Mouse (Mus musculus) stomach, embryonic 16.5 days (tissue): ENCODE data around the gene Enox1. TPM values are rescaled to one million over a fixed set of nuclear protein-coding genes. Genes with fewer than 3 reads are reported as not detected.

ENCODE experiments used
- ATAC-seq: fragments of 200-750 bp; cut with Nextera tagmentation; 2 replicates; pipeline ENCODE4 v1.8.0; 2017; ENCODE audit warnings: moderate number of reproducible peaks, moderate TSS enrichment; ENCODE audit not compliant: insufficient read depth, low FRiP score
- H3K27ac ChIP-seq: fragments of 300-500 bp; sonication (generic); 2 replicates; pipeline ENCODE4 v1.5.1; 2014; ENCODE audit warnings: low read length
- H3K27me3 ChIP-seq: fragments of 300-500 bp; sonication (generic); 2 replicates; pipeline ENCODE4 v1.6.1; 2014; ENCODE audit warnings: low read length, control low read depth, mixed read lengths; ENCODE audit not compliant: control insufficient read depth, insufficient read depth
- H3K36me3 ChIP-seq: fragments of 300-500 bp; sonication (generic); 2 replicates; pipeline ENCODE4 v1.6.1; 2014; ENCODE audit warnings: low read length; ENCODE audit not compliant: control insufficient read depth, insufficient read depth
- H3K4me1 ChIP-seq: fragments of 300-500 bp; sonication (generic); 2 replicates; pipeline ENCODE4 v1.6.1; 2014; ENCODE audit warnings: low read length, control low read depth, mixed read lengths; ENCODE audit not compliant: control insufficient read depth, insufficient read depth
- H3K4me2 ChIP-seq: fragments of 300-500 bp; sonication (generic); 2 replicates; pipeline ENCODE4 v1.6.1; 2014; ENCODE audit warnings: low read depth, low read length, mixed read lengths
- H3K4me3 ChIP-seq: fragments of 300-500 bp; sonication (generic); replicated peaks from 2 replicates; pipeline ENCODE4 v1.5.1; 2014; ENCODE audit warnings: mild to moderate bottlenecking, low read length
- H3K9ac ChIP-seq: fragments of 300-500 bp; sonication (generic); 2 replicates; pipeline ENCODE4 v1.6.1; 2014; ENCODE audit warnings: low read length
- H3K9me3 ChIP-seq: fragments of 300-500 bp; sonication (generic); replicated peaks from 2 replicates; pipeline ENCODE4 v1.6.1; 2016; ENCODE audit warnings: low read length, control low read depth; ENCODE audit not compliant: control insufficient read depth
- WGBS: fragments of 180-500 bp; shearing (Covaris S2); extraction: QIAGEN DNeasy Blood & Tissue Kit; methylation state at CpG from one replicate; pipeline ENCODE4 v1.1.7; 2014; 5-methylcytosine and 5-hydroxymethylcytosine counted together
- polyA plus RNA-seq: library from polyadenylated mRNA; unstranded; fragments of >200 nt; fragmentation: Nextera tagmentation; extraction: Ambion mirVana; gene quantifications from 2 replicates; pipeline ENCODE4 v1.2.1, GENCODE M21; 2015

The Enox1 gene
- polyA plus RNA-seq, 1 experiment from 2014 or later: 6.6 TPM

- ATAC-seq: no peak
- Histone ChIP-seq H3K36me3 (no peaks in the 10 kb centered on the region), H3K27ac (no peak overlapping the region), H3K9ac (no peak overlapping the region), H3K4me1 (no peaks in the 10 kb centered on the region), H3K4me3 (no peak overlapping the region), H3K9me3 (no peaks in the 10 kb centered on the region), H3K27me3 (no peaks in the 10 kb centered on the region), H3K4me2 (no peak overlapping the region)
- WGBS: 78% methylated on average over 14 of the region's 14 CpGs
Observed at GRCm38 (mm10) chr14:77596216-77597175, 439.9 kb downstream of the Enox1 start.

DNA sequence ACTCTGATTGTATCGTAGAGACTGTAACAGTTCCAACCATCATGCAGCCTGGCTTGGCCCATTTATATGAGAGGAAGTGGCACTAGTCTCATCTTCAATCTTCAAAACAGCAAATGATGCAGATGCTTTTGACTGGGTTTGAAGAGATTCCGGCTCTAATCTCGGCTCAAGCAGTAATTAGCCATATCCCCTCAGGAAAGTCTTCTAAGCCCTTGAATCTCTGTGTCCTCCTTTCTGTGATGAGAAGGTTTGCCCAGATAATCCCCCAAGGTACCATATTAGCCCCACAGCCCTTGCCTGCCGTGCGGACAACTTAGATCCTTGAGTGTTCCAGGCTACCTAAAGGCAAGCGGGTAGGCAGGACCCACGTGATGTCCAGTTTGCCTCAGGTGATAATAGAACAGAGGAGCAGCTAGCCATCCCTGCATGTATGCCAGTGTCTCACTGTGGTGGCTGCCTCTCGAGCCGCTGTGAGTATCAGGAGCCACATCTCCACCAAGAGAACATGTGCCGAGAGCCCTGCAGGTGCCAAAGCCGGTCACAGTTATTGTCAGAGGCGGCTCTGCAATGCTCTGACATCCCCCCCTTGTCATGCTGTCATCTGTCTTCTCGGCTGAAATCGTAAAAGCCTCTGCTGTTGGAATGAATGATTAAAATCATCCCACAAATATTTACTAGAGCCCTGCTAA is 442.6 kb downstream of the Enox1 start:
- H3K4me3 ChIP-seq: no peak overlapping the region
- 50% methylated on average over 14 of the region's 14 CpGs for WGBS
- no peaks in the 10 kb centered on the region for H3K27me3 ChIP-seq
- no peak overlapping the region for H3K27ac ChIP-seq
- no peaks in the 10 kb centered on the region for H3K4me1 ChIP-seq
- no peak overlapping the region for H3K4me2 ChIP-seq
- no peak for ATAC-seq
- H3K9me3 ChIP-seq: no peaks in the 10 kb centered on the region
- no peaks in the 10 kb centered on the region for H3K36me3 ChIP-seq
- no peak overlapping the region for H3K9ac ChIP-seq

GRCm38 (mm10) chr14:77600773-77601172 is 444.2 kb downstream of the Enox1 start:
- no peaks in the 10 kb centered on the region for H3K36me3 ChIP-seq
- H3K4me3 ChIP-seq: no peak overlapping the region
- H3K27ac ChIP-seq: no peak overlapping the region
- 91% methylated on average over 1 of the region's 1 CpGs for WGBS
- no peaks in the 10 kb centered on the region for H3K4me1 ChIP-seq
- H3K9ac ChIP-seq: no peak overlapping the region
- no peaks in the 10 kb centered on the region for H3K27me3 ChIP-seq
- no peaks in the 10 kb centered on the region for H3K9me3 ChIP-seq
- no peak overlapping the region for H3K4me2 ChIP-seq
- no peak for ATAC-seq

DNA sequence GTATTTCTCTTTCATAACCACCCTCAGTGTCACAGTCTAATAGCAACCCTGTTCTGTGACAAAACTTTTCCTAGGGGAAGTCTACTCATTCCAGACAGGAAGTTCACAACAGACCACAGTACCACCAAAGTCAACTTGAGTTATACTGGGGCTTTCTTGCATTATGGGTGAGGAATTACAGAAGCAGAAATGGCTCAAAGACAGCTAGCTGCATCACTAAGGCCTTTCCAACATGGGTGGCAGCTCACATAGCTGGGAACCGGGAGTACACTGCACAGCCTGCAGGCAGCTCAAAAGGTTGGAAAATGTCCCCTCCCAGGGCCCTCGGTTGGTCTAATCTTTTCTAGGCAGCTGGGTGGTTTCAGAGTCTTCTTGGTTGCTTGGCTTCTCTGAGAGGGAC is 444.9 kb downstream of the Enox1 start:
- Histone ChIP-seq H3K9me3 (no peaks in the 10 kb centered on the region), H3K27me3 (no peaks in the 10 kb centered on the region), H3K4me2 (no peak overlapping the region), H3K9ac (no peak overlapping the region), H3K36me3 (no peaks in the 10 kb centered on the region), H3K27ac (no peak overlapping the region), H3K4me1 (no peaks in the 10 kb centered on the region), H3K4me3 (no peak overlapping the region)
- WGBS: 84% methylated on average over 2 of the region's 2 CpGs
- ATAC-seq: no peak

GRCm38 (mm10) chr14:77608182-77608839 is 451.7 kb downstream of the Enox1 start:
- no peak for ATAC-seq
- WGBS: 78% methylated on average over 5 of the region's 5 CpGs
- Histone ChIP-seq H3K4me3 (no peak overlapping the region), H3K27ac (no peak overlapping the region), H3K9me3 (no peaks in the 10 kb centered on the region), H3K36me3 (no peaks in the 10 kb centered on the region), H3K27me3 (no peaks in the 10 kb centered on the region), H3K4me2 (no peak overlapping the region), H3K9ac (no peak overlapping the region), H3K4me1 (no peaks in the 10 kb centered on the region)

GRCm38 (mm10) chr14:77615201-77615600 is 458.6 kb downstream of the Enox1 start:
- Histone ChIP-seq H3K27ac (no peak overlapping the region), H3K9ac (no peak overlapping the region), H3K27me3 (no peaks in the 10 kb centered on the region), H3K4me1 (0 out of 2 replicates have a peak, but pooled peaks cover 3% of the 10 kb centered on the region), H3K4me2 (no peak overlapping the region), H3K4me3 (no peak overlapping the region), H3K9me3 (no peaks in the 10 kb centered on the region), H3K36me3 (no peaks in the 10 kb centered on the region)
- WGBS: 94% methylated on average over 16 of the region's 16 CpGs
- no peak for ATAC-seq

DNA sequence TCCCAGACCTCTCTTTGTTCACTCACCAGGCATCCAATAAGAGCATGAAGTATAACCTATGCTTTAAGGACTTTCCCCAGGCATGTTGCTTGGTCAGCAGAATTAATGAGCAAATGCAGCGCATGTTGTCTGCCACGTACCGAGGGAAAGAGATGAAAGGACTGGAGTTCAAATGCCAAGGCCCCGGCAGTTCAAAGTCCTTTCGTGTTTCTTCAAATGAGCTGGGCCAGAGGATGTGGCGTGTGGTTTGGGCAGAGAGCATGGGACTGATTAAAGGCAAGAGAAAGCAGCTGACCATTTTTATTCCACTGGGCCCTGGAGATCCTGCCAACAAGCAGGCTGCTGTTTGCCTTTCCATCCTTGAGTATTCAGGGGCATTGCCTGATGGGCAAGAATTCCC is 460.7 kb downstream of the Enox1 start:
- H3K4me2 ChIP-seq: no peak overlapping the region
- no peaks in the 10 kb centered on the region for H3K27me3 ChIP-seq
- H3K9me3 ChIP-seq: no peaks in the 10 kb centered on the region
- H3K4me3 ChIP-seq: no peak overlapping the region
- 57% methylated on average over 6 of the region's 6 CpGs for WGBS
- ATAC-seq: no peak
- H3K36me3 ChIP-seq: no peaks in the 10 kb centered on the region
- 0 out of 2 replicates have a peak, but pooled peaks cover 3% of the 10 kb centered on the region for H3K4me1 ChIP-seq
- H3K27ac ChIP-seq: no peak overlapping the region
- H3K9ac ChIP-seq: no peak overlapping the region

DNA sequence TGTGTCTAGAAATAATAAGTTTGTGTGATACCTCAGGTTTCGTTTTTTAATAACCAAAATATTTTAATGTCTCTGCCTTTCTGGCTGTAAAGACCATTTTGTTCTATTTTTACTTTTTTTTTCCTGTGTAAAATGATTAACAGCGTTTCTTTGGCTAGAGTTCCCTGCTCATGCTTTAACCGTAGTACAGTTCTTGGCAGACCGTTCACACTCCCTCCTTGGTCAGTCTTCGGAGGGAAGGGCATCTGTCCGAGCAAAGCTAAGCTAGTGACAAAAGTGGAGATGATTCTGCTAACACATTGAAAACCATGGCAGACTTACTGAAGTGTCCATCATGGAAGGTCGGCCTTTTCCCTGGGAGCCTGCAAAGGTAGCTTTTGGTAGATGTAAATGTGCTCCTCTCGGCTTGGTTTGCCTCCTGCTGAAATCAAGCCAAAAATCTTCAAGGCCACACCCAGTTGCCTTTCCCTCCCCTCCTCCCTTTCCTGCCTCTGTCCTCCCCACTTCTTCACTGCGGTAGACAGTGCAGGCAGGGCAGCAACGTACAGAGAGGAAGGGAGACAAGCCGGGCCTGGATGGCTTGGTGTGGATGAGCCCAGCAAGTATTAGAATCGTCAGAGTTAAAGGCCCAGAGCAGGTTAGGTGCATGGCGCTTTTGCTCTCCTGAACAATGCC is 461.7 kb downstream of the Enox1 start:
- Histone ChIP-seq H3K27ac (peak overlapping the region; percentile 5; the same call in 1 of the 2 replicates), H3K27me3 (no peaks in the 10 kb centered on the region), H3K4me3 (no peak overlapping the region), H3K9ac (no peak overlapping the region), H3K4me1 (0 out of 2 replicates have a peak, but pooled peaks cover 3% of the 10 kb centered on the region), H3K9me3 (no peaks in the 10 kb centered on the region), H3K4me2 (no peak overlapping the region), H3K36me3 (no peaks in the 10 kb centered on the region)
- ATAC-seq: peak; percentile 62; the same call in 1 of the 2 replicates
- WGBS: 52% methylated on average over 13 of the region's 13 CpGs
